Mouse (Mus musculus): ENCODE measurements around the gene Plekhn1. TPM values are rescaled to one million over a fixed set of nuclear protein-coding genes. Genes with fewer than 3 reads are reported as not detected.

Plekhn1 gene
- total RNA-seq, 2 experiments from 2014 or later, result 32.8 to 37.8 TPM

DNA sequence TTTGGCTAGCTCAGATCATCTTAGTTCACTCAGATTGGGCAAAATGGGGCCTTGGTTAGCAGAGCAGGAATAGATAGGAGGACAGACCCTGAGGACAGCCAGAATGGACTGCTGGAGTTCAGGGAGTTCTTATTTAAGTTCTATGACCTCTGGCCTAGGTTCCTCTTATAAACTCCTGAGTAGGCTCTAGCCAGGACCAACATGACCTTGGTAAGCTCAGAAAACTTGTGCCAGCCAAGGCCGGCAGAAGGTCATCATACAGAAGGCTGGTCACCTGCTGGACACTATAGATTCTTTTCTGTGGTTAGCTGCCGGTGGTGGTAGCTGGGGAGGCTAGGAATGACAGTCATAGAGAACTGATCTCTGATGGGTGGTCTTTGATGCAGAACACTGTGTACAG is 18.5 kb downstream of the Plekhn1 start:
- no peak for DNase-seq (ENCODE audit: low spot score in 2 of 2)
- intact Hi-C loops (cut with DNase I), result no loop called here

DNA sequence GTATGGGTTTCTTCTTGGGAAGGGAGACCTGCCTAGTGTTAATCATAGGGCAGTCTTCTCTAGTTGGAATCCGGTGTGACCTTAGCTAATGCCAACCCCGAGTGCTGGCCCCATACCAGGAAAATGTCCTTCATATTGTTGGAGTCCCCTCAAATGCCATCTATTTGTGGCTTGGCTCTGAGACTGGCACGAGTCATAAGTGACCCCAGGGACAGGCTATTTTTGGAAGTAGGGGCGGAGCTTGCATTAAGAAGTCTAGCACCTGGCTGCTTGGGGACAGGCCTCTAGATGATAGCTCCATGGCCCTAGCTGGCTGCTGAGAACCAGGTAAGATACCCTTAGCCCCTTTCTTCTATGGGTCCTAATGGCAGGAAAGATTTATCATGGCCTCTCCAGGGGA is 19.0 kb downstream of the Plekhn1 start, which contains the start of gene Perm1:
Gene Perm1 (plus strand): TSS at position 220 of the 400 bp plus-strand sequence.
- intact Hi-C loops (cut with DNase I), result no loop called here
- DNase-seq (ENCODE audit: low spot score in 2 of 2), result no peak

DNA sequence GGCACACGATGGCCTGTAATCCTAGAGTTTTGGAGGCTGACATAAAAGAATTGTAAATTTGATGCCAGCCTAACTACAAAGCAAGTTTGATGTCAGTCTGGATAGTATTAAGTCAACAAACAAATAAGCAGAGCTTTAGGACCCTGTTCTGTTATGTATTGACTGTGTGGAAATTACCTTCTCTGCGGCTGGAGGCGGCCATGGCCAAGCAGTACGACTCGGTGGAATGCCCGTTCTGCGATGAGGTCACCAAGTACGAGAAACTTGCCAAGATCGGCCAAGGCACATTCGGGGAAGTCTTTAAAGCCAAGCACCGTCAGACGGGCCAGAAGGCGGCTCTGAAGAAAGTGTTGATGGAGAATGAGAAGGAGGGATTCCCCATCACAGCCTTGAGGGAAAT is 21.5 kb downstream of the Plekhn1 start:
- DNase-seq (ENCODE audit: low spot score in 2 of 2), result no peak
- intact Hi-C loops (cut with DNase I), result no loop called here

GRCm38 (mm10) chr4:156209963-156210635 is 24.6 kb downstream of the Plekhn1 start:
- intact Hi-C loops (cut with DNase I), result no loop called here
- no peak for DNase-seq (ENCODE audit: low spot score in 2 of 2)

DNA sequence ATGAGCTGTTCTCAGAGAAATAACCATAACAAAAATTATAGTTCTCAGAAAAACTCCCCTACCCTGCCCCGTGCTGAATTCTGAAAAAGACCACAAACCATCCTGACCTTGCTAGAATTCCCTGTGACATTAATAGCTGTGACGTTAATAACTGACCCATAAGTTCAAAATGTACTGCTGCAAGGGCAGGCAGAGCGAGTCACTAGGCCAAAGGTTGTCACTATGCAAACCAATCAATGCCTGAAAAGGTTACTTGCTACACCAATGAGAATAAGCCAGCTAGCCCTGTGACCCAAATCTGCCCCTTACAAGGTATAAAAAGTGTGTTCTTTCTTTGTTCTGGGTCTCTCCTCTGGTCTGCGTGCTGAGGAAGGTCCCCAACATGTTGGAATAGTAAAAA is 25.8 kb downstream of the Plekhn1 start:
- no peak for DNase-seq (ENCODE audit: low spot score in 2 of 2)
- intact Hi-C loops (cut with DNase I), result no loop called here

DNA sequence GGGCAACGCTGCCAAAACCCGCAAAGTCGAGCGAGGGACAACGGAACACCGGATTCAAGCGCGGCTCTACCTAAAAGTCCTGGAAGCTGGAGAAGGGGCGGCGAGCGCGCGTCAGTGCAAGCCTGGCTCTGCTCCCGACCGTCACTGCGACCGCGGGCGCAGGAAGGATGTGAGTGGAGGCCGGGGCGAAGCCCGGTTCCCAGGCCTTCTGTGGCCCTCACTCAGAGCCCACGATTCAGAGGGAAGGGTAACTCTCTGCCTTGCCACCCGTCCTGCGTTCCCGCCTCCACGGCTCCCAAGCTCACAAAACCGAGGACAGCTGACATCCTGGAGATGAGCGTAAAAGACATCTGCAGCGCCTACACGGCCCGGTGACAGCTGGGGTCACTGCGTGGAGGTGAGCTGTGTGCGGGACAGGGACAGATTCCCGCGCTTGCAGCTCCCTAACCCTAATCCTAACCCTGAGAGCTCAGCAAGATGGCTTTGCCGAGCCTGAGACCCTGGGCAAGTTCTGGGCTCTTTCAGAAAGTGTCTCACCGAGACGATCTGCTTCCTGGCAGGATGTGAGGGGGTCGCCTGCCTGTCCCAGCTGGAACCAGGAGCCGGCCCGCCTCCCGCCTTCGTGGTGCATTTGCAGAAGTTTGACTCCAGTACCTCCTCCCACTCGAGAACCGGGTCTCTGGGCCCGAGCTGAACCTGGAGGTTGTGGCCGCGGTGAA is 31.1 kb downstream of the Plekhn1 start:
- DNase-seq (ENCODE audit: low spot score in 2 of 2), result no peak
- intact Hi-C loops (cut with DNase I), result loop anchor here (2.0 kb wide), 1 partner anchor 25 kb away; no protein-coding TSS in a partner anchor

DNA sequence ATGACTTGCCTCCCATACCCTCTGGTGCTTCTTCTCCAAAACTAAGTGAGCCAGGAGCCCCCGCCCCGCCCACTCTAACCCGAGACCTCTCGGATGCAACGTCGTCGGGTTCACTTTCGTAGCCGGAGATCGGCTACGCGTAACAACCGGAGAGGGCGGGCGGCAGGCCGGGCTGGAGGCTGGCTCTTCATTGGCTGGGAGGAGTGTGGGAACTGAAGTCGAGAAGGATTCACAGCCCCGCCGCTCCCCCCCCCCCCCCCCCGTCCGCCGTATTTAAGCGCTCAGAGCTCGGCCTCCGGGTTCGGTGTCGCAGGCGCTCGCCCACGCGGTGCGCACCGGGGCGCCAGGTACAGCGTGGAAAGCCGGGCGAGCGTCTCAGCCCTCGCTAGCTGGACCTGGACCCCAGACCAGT is 31.6 kb downstream of the Plekhn1 start, which contains the start of gene AW011738:
Gene AW011738 (plus strand): TSS at position 304 of the 412 bp plus-strand sequence.
- peak; percentile 39 to 66 for DNase-seq (ENCODE audit: low spot score in 2 of 2)
- intact Hi-C loops (cut with DNase I), result no loop called here

DNA sequence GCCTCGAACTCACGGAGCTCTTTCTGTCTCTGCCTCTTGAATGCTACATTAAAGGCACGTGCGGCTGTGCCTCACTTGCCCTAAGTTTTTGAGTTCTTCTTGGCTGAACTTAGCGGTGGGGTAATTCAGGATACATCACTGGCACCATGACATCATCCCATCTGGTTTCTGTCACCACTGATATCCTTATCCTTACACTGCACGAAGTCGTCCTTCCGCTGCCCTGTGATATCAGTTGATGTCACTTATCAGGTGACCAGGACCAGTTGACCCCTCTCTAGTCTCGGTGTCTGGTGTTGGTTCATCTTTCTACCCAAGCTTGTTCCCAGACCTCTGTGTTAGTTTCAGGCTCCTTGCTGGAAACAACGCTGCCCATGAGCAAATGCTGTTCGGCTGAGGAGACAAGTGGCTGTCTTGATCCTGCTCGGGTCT is 32.2 kb downstream of the Plekhn1 start:
- intact Hi-C loops (cut with DNase I), result no loop called here
- DNase-seq (ENCODE audit: low spot score in 2 of 2), result no peak

GRCm38 (mm10) chr4:156200623-156201475 is 33.8 kb downstream of the Plekhn1 start, which contains the start of gene Isg15:
Isg15 (minus strand) TSS chr4:156200818.
- intact Hi-C loops (cut with DNase I), result no loop called here
- DNase-seq (ENCODE audit: low spot score in 2 of 2), result no peak

GRCm38 (mm10) chr4:156197829-156198205 is 36.8 kb downstream of the Plekhn1 start:
- intact Hi-C loops (cut with DNase I), result no loop called here
- peak; percentile 67 to 73 for DNase-seq (ENCODE audit: low spot score in 2 of 2)

DNA sequence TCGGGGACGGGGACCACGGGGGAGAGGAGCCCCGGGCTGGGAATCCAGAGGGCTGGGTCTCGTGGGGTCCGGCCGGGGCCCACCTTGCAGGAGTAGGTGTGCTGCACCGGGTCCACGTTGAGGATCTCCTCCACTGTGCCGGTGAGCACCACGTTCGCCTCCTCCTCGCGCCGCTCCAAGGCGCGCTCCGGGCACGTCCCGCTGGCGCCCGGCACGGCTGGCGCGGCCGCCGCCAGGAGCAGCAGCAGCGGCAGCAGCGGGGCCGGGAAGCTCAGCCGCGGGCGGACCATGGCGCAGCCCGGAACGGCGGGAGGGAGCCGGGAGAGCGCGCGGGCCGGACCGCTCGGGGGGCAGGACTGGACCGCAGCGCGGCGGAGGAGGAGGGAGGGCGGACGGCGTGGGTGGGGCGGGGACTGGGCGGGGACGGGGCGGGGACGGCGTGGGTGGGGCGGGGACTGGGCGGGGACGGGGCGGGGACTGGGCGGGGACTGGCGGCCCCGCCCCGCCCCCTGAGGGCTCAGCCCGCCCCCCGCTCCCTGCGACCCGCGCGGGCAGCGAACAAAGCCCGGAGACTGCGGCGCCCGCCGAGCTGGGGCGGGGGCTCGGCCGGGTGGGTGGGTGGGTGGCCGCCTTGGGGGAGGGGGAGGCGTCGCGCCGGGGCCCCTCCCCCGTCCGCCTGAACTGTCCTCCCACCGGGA is 37.4 kb downstream of the Plekhn1 start, which contains the start of gene Agrn:
Gene Agrn (minus strand): TSS at position 358 of the 698 bp plus-strand sequence.
- intact Hi-C loops (cut with DNase I), result no loop called here
- DNase-seq (ENCODE audit: low spot score in 2 of 2), result peak in 1 of 2 experiments; percentile 59

DNA sequence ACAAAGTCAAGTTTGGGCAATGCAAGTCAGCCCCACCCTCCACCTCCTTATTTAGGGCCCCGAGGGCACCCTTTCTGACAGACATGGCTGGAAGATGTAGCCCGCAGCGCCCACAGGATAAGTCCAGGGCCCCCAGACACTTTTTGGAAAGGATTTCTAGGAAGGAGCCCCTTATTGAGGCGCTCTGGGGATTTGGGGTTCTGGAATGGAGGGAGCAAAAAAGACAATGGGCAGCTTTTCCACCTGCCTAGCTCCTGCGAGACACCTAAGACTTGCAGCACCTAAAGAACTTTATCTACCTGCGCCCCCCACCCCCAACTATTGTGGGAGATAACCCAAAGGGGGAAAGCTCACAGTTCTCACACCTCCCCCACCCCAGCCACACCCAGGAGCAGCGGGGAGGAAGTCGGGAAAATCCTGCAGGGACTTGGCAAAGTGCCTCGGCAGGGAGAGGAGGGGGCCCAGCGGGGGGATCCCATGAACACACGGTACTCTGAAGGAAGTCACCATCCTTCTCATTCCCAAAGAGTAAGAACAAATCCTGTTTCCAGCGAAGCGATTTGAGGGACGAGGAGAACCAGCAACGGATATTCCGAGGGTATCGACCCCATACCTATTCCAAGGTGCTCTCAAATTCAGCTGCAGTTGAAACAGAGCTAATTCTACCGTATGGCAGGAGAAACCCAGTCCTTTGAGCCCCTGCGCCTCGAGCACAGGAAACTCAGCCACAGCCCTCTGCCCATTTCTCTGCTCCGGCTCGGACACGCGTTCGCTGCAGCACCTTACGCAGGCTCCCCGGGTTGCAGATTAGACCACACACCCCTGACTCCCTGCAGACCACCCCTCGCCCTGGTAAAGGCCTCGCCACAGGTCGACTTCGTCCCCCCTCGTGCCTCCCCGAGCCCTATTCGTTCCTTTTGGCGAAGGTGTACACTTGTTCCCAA is 38.5 kb downstream of the Plekhn1 start:
- intact Hi-C loops (cut with DNase I), result no loop called here
- DNase-seq (ENCODE audit: low spot score in 2 of 2), result peak in 1 of 2 experiments; percentile 26

GRCm38 (mm10) chr4:156194346-156194745 is 40.3 kb downstream of the Plekhn1 start:
- intact Hi-C loops (cut with DNase I), result no loop called here
- no peak for DNase-seq (ENCODE audit: low spot score in 2 of 2)

- no peak for DNase-seq (ENCODE audit: low spot score in 2 of 2)
Measured at GRCm38 (mm10) chr4:156193906-156194305, 40.8 kb downstream of the Plekhn1 start.

DNA sequence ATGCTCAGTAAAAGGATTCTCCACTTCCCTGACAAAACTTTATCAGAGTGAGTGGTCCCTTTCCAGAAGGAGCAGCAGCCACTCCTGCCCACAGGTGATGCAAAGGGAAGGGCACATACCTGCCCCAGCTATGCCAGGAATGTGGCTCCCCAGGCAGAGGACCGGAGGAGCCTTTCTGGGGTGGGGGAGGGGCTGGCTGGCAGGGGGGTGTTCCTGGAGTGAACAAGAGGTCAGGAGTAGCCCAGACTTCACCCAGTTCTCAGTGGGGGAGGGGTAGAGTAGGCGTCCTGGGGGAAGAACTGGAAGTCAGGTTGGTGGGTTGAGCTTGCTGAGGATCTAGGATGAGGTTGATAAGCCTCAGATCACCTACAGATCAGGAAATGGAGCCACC is 41.5 kb downstream of the Plekhn1 start:
- intact Hi-C loops (cut with DNase I), result no loop called here
- no peak for DNase-seq (ENCODE audit: low spot score in 2 of 2)

More at GRCm38 (mm10) chr4:156193906-156194305, 40.8 kb downstream of the Plekhn1 start:
- intact Hi-C loops (cut with DNase I), result no loop called here

DNA sequence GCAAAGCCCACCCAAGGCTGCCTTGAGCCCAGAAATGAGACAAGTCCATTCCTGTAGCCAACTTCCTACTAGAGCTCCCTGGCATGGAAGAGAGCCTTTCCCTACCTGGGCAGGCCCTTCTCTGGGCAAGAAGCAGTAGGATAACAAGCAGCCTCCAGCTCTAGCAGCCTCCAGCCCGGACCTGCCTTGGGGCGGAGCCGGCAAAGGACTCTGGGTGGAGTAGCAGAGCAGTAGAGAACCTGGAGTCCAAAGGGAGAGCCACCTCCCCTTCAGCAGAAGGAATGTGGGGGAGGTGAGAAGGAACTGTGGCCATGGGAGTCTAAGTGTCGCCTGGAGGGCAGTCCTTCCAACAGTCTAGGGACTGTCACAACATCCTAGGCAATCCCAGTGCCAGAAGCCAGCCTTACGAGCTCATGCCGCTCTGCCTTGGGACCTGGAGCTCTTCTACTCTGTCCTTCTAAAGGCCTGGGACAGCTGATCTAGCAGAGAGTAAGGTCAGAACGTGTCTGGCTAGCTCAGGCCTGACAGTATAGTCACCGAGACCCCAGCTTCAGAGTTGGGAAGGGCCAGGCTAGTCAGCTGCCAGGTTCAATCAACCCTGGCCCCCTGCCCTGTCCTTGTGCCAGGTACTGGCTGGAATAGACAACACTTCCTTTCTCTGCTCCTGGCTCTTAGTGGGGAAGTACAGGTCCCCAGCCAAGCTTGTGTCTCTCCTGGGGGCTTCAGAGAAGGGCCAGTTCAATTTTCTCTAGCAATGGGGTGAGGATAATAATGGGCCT is 42.0 kb downstream of the Plekhn1 start:
- intact Hi-C loops (cut with DNase I), result no loop called here
- DNase-seq (ENCODE audit: low spot score in 2 of 2), result no peak

- intact Hi-C loops (cut with DNase I), result no loop called here
- no peak for DNase-seq (ENCODE audit: low spot score in 2 of 2)
Measured at GRCm38 (mm10) chr4:156188811-156189323, 45.8 kb downstream of the Plekhn1 start.
